Mouse (Mus musculus): ENCODE measurements around the gene Jmjd8. TPM values are rescaled to one million over a fixed set of nuclear protein-coding genes. Genes with fewer than 3 reads are reported as not detected.
"Not testable (repeated sequence)": the region's sequence is repeated elsewhere in the genome, so short reads cannot be mapped to it uniquely, and the experiment has no call there.

Gene Jmjd8
- polyA plus RNA-seq, 1 experiment from 2014 or later: 39.5 TPM

- Histone ChIP-seq H3K36me3 (ENCODE audit: control insufficient read depth, insufficient read depth, low read length) (no peaks in the 10 kb centered on the region), H3K9me3 (ENCODE audit: control insufficient read depth, low read length) (no peaks in the 10 kb centered on the region), H3K4me3 (ENCODE audit: low read depth, low read length) (peak within 1 kb of the TSS; percentile 72), H3K27me3 (replicated peaks; ENCODE audit: control insufficient read depth, insufficient read depth, low read length) (no peaks in the 10 kb centered on the region), H3K4me1 (replicated peaks; ENCODE audit: control insufficient read depth, insufficient read depth, low read length) (peaks cover 7% of the 10 kb centered on the region; the same call in 1 of the 2 replicates), H3K4me2 (ENCODE audit: low read length) (peak within 1 kb of the TSS; percentile 70), H3K27ac (ENCODE audit: low read depth) (no peak within 1 kb of the TSS), H3K9ac (ENCODE audit: low read length) (peak within 1 kb of the TSS; percentile 34)
- DNase-seq (ENCODE audit: low spot score) (peak; percentile 85), ATAC-seq (replicated peaks; ENCODE audit: low FRiP score, low TSS enrichment, low read depth) (peak; percentile 82)
- WGBS: under 1% methylated on average over 15 of the region's 24 CpGs
Observed at GRCm38 (mm10) chr17:25868601-25869191, 40.0 kb downstream of the Jmjd8 start, which contains the start of gene Mcrip2. Mcrip2 (minus strand) TSS chr17:25868764.

- Histone ChIP-seq H3K4me1 (replicated peaks; ENCODE audit: control insufficient read depth, insufficient read depth, low read length) (peaks cover 12% of the 10 kb centered on the region; the same call in 1 of the 2 replicates), H3K9ac (ENCODE audit: low read length) (no peak overlapping the region), H3K4me3 (ENCODE audit: low read depth, low read length) (no peak overlapping the region), H3K27ac (ENCODE audit: low read depth) (no peak overlapping the region), H3K4me2 (ENCODE audit: low read length) (no peak overlapping the region), H3K27me3 (replicated peaks; ENCODE audit: control insufficient read depth, insufficient read depth, low read length) (no peaks in the 10 kb centered on the region), H3K9me3 (ENCODE audit: control insufficient read depth, low read length) (no peaks in the 10 kb centered on the region), H3K36me3 (ENCODE audit: control insufficient read depth, insufficient read depth, low read length) (no peaks in the 10 kb centered on the region)
- 89% methylated on average over 8 of the region's 8 CpGs for WGBS
- DNase-seq (ENCODE audit: low spot score): no peak
- no peak for ATAC-seq (replicated peaks; ENCODE audit: low FRiP score, low TSS enrichment, low read depth)
Observed at GRCm38 (mm10) chr17:25869498-25869897, 40.8 kb downstream of the Jmjd8 start.

- H3K36me3 ChIP-seq (ENCODE audit: control insufficient read depth, insufficient read depth, low read length): no peaks in the 10 kb centered on the region
- peaks cover 12% of the 10 kb centered on the region; the same call in 1 of the 2 replicates for H3K4me1 ChIP-seq (replicated peaks; ENCODE audit: control insufficient read depth, insufficient read depth, low read length)
- no peak overlapping the region for H3K4me3 ChIP-seq (ENCODE audit: low read depth, low read length)
- no peak overlapping the region for H3K27ac ChIP-seq (ENCODE audit: low read depth)
- no peak overlapping the region for H3K9ac ChIP-seq (ENCODE audit: low read length)
- no peaks in the 10 kb centered on the region for H3K27me3 ChIP-seq (replicated peaks; ENCODE audit: control insufficient read depth, insufficient read depth, low read length)
- no peaks in the 10 kb centered on the region for H3K9me3 ChIP-seq (ENCODE audit: control insufficient read depth, low read length)
- ATAC-seq (replicated peaks; ENCODE audit: low FRiP score, low TSS enrichment, low read depth): no peak
- H3K4me2 ChIP-seq (ENCODE audit: low read length): no peak overlapping the region
- WGBS: 88% methylated on average over 2 of the region's 2 CpGs
- DNase-seq (ENCODE audit: low spot score): no peak
Observed at GRCm38 (mm10) chr17:25869954-25870353, 41.3 kb downstream of the Jmjd8 start.

- DNase-seq (ENCODE audit: low spot score); H3K9me3 ChIP-seq (ENCODE audit: control insufficient read depth, low read length); H3K27me3 ChIP-seq (replicated peaks; ENCODE audit: control insufficient read depth, insufficient read depth, low read length); ATAC-seq (replicated peaks; ENCODE audit: low FRiP score, low TSS enrichment, low read depth); H3K9ac ChIP-seq (ENCODE audit: low read length); H3K27ac ChIP-seq (ENCODE audit: low read depth); H3K36me3 ChIP-seq (ENCODE audit: control insufficient read depth, insufficient read depth, low read length); H3K4me2 ChIP-seq (ENCODE audit: low read length); H3K4me3 ChIP-seq (ENCODE audit: low read depth, low read length): not testable (repeated sequence)
- H3K4me1 ChIP-seq (replicated peaks; ENCODE audit: control insufficient read depth, insufficient read depth, low read length): peaks cover 20% of the 10 kb centered on the region
Observed at GRCm38 (mm10) chr17:25871566-25871965, 42.9 kb downstream of the Jmjd8 start.

- no peak for ATAC-seq (replicated peaks; ENCODE audit: low FRiP score, low TSS enrichment, low read depth)
- DNase-seq (ENCODE audit: low spot score): no peak
- H3K36me3 ChIP-seq (ENCODE audit: control insufficient read depth, insufficient read depth, low read length): peaks cover 2% of the 10 kb centered on the region
- no peak overlapping the region for H3K27ac ChIP-seq (ENCODE audit: low read depth)
- no peak overlapping the region for H3K4me2 ChIP-seq (ENCODE audit: low read length)
- H3K9me3 ChIP-seq (ENCODE audit: control insufficient read depth, low read length): no peaks in the 10 kb centered on the region
- no peaks in the 10 kb centered on the region for H3K27me3 ChIP-seq (replicated peaks; ENCODE audit: control insufficient read depth, insufficient read depth, low read length)
- 76% methylated on average over 3 of the region's 3 CpGs for WGBS
- H3K9ac ChIP-seq (ENCODE audit: low read length): no peak overlapping the region
- H3K4me3 ChIP-seq (ENCODE audit: low read depth, low read length): no peak overlapping the region
- H3K4me1 ChIP-seq (replicated peaks; ENCODE audit: control insufficient read depth, insufficient read depth, low read length): peaks cover 22% of the 10 kb centered on the region
Observed at GRCm38 (mm10) chr17:25872676-25873075, 44.0 kb downstream of the Jmjd8 start.

GRCm38 (mm10) chr17:25873405-25874147 lies 44.9 kb downstream of the Jmjd8 start:
- 67% methylated on average over 11 of the region's 11 CpGs for WGBS
- Histone ChIP-seq H3K4me2 (ENCODE audit: low read length) (peak overlapping the region; percentile 88), H3K4me3 (ENCODE audit: low read depth, low read length) (no peak overlapping the region), H3K9me3 (ENCODE audit: control insufficient read depth, low read length) (no peaks in the 10 kb centered on the region), H3K9ac (ENCODE audit: low read length) (no peak overlapping the region), H3K27me3 (replicated peaks; ENCODE audit: control insufficient read depth, insufficient read depth, low read length) (no peaks in the 10 kb centered on the region), H3K4me1 (replicated peaks; ENCODE audit: control insufficient read depth, insufficient read depth, low read length) (peaks cover 18% of the 10 kb centered on the region), H3K36me3 (ENCODE audit: control insufficient read depth, insufficient read depth, low read length) (peaks cover 11% of the 10 kb centered on the region), H3K27ac (ENCODE audit: low read depth) (no peak overlapping the region)
- DNase-seq (ENCODE audit: low spot score) (no peak), ATAC-seq (replicated peaks; ENCODE audit: low FRiP score, low TSS enrichment, low read depth) (no peak)

- DNase-seq (ENCODE audit: low spot score) (no peak), ATAC-seq (replicated peaks; ENCODE audit: low FRiP score, low TSS enrichment, low read depth) (no peak; the same call in 1 of the 2 replicates)
- Histone ChIP-seq H3K4me1 (replicated peaks; ENCODE audit: control insufficient read depth, insufficient read depth, low read length) (peaks cover 18% of the 10 kb centered on the region), H3K4me3 (ENCODE audit: low read depth, low read length) (peak overlapping the region; percentile 90), H3K36me3 (ENCODE audit: control insufficient read depth, insufficient read depth, low read length) (peaks cover 14% of the 10 kb centered on the region), H3K9me3 (ENCODE audit: control insufficient read depth, low read length) (no peaks in the 10 kb centered on the region), H3K27me3 (replicated peaks; ENCODE audit: control insufficient read depth, insufficient read depth, low read length) (no peaks in the 10 kb centered on the region), H3K4me2 (ENCODE audit: low read length) (peak overlapping the region; percentile 88), H3K9ac (ENCODE audit: low read length) (peak overlapping the region; percentile 50), H3K27ac (ENCODE audit: low read depth) (peak overlapping the region; percentile 92)
- WGBS: 6% methylated on average over 14 of the region's 14 CpGs
Observed at GRCm38 (mm10) chr17:25874148-25874720, 45.6 kb downstream of the Jmjd8 start.

GRCm38 (mm10) chr17:25874721-25875170 lies 46.1 kb downstream of the Jmjd8 start, which contains the start of gene Mettl26:
Mettl26 (plus strand) TSS chr17:25875074.
- peaks cover 18% of the 10 kb centered on the region for H3K4me1 ChIP-seq (replicated peaks; ENCODE audit: control insufficient read depth, insufficient read depth, low read length)
- H3K27ac ChIP-seq (ENCODE audit: low read depth): peak within 1 kb of the TSS; percentile 92
- H3K27me3 ChIP-seq (replicated peaks; ENCODE audit: control insufficient read depth, insufficient read depth, low read length): no peaks in the 10 kb centered on the region
- DNase-seq (ENCODE audit: low spot score) (peak; percentile 100), ATAC-seq (replicated peaks; ENCODE audit: low FRiP score, low TSS enrichment, low read depth) (peak; percentile 72)
- WGBS: under 1% methylated on average over 25 of the region's 25 CpGs
- no peaks in the 10 kb centered on the region for H3K9me3 ChIP-seq (ENCODE audit: control insufficient read depth, low read length)
- H3K9ac ChIP-seq (ENCODE audit: low read length): peak within 1 kb of the TSS; percentile 59
- H3K4me2 ChIP-seq (ENCODE audit: low read length): peak within 1 kb of the TSS; percentile 88
- peak within 1 kb of the TSS; percentile 90 for H3K4me3 ChIP-seq (ENCODE audit: low read depth, low read length)
- H3K36me3 ChIP-seq (ENCODE audit: control insufficient read depth, insufficient read depth, low read length): peaks cover 16% of the 10 kb centered on the region

All from intestine, embryonic 14.5 days (tissue).